Mouse (Mus musculus) limb, embryonic 11.5 days (tissue): ENCODE measurements around the gene Tacstd2. TPM values are rescaled to one million over a fixed set of nuclear protein-coding genes. Genes with fewer than 3 reads are reported as not detected.
A peak's percentile ranks its signal among the peaks of the same experiment; 100 is the strongest.
"Not testable (repeated sequence)": the region's sequence is repeated elsewhere in the genome, so short reads cannot be mapped to it uniquely, and the experiment has no call there.

Source experiments
- ATAC-seq: fragments of 200-750 bp; cut with Nextera tagmentation; 2 replicates; pipeline ENCODE4 v1.8.0; 2017; ENCODE audit warnings: low read depth; ENCODE audit not compliant: insufficient number of reproducible peaks, low FRiP score, low TSS enrichment
- DNase-seq: peaks from one replicate; pipeline ENCODE4 v3.0.0-alpha.2; 2015; ENCODE audit warnings: low spot score
- H3K27ac ChIP-seq: fragments of 300-500 bp; sonication (generic); replicated peaks from 2 replicates; pipeline ENCODE4 v1.5.1; 2014; ENCODE audit warnings: low read depth, mild to moderate bottlenecking, low read length
- H3K27me3 ChIP-seq: fragments of 300-500 bp; sonication (generic); 2 replicates; pipeline ENCODE4 v1.6.1; 2014; ENCODE audit warnings: mild to moderate bottlenecking, low read length, mixed read lengths; ENCODE audit not compliant: control insufficient read depth, insufficient read depth
- H3K36me3 ChIP-seq: fragments of 300-500 bp; sonication (generic); 2 replicates; pipeline ENCODE4 v1.6.1; 2014; ENCODE audit warnings: mild to moderate bottlenecking, low read length, moderate library complexity, mixed read lengths; ENCODE audit not compliant: control insufficient read depth, insufficient read depth
- H3K4me1 ChIP-seq: fragments of 300-500 bp; sonication (generic); 2 replicates; pipeline ENCODE4 v1.6.1; 2014; ENCODE audit warnings: low read length, mixed read lengths; ENCODE audit not compliant: control insufficient read depth, insufficient read depth
- H3K4me2 ChIP-seq: fragments of 300-500 bp; sonication (generic); 2 replicates; pipeline ENCODE4 v1.6.1; 2014; ENCODE audit warnings: low read depth, mild to moderate bottlenecking, moderate library complexity; ENCODE audit not compliant: severe bottlenecking
- H3K4me3 ChIP-seq: fragments of 300-500 bp; sonication (generic); 2 replicates; pipeline ENCODE4 v1.5.1; 2014; ENCODE audit warnings: low read depth, low read length
- H3K9ac ChIP-seq: fragments of 300-500 bp; sonication (generic); 2 replicates; pipeline ENCODE4 v1.6.1; 2014; ENCODE audit warnings: mild to moderate bottlenecking, low read length
- H3K9me3 ChIP-seq: fragments of 300-500 bp; sonication (generic); 2 replicates; pipeline ENCODE4 v1.6.1; 2016; ENCODE audit warnings: low read length; ENCODE audit not compliant: control insufficient read depth
- WGBS: fragments of 180-500 bp; shearing (Covaris S2); extraction: QIAGEN DNeasy Blood & Tissue Kit; methylation state at CpG from one replicate; pipeline ENCODE4 v1.1.7; 2014; 5-methylcytosine and 5-hydroxymethylcytosine counted together
- polyA plus RNA-seq: library from polyadenylated mRNA; unstranded; fragments of >200 nt; fragmentation: Nextera tagmentation; extraction: Ambion mirVana; gene quantifications from 2 replicates; pipeline ENCODE4 v1.2.1, GENCODE M21; 2014

Tacstd2 gene
- polyA plus RNA-seq, 1 experiment from 2014 or later, result 11.6 TPM

DNA sequence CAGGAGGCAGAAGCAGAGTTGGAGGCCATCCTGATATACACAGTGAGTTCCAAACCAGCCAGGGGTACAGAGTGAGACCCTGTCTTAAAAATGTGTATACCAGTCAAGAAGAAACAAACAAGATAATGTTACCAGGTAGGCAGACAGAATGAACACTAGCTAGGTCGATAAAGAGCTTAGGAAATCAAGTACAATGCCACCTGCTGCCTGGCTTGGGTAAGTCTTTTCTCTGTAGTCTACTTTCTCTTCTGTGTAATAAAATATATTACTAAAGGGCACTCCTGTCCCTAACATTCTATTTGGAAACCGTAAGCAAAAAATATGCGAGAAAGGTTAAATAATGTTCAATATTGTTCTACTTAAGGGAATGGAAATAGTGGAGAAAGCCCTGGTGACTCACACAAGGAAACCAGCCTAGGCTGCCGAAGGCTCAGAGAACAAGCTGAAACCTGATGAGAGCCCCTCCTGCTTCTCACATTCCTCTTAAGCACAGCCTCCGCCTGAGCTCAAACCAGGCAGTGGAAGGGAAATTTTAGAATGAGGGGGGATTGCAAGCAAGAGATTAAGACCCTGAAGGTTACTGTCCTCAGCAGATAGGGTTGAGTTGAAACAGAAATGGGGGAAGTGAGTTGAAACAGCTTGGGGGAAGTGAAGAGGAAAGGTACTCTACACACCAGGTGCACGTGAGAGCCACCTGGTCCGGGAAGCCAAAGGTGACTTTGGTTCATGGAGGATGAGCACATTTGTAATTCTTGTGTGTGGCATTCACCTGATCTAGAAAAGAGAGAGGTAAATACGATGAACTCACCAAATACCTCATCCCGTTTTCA, 4.4 kb downstream of the Tacstd2 start:
- ATAC-seq, result no peak

DNA sequence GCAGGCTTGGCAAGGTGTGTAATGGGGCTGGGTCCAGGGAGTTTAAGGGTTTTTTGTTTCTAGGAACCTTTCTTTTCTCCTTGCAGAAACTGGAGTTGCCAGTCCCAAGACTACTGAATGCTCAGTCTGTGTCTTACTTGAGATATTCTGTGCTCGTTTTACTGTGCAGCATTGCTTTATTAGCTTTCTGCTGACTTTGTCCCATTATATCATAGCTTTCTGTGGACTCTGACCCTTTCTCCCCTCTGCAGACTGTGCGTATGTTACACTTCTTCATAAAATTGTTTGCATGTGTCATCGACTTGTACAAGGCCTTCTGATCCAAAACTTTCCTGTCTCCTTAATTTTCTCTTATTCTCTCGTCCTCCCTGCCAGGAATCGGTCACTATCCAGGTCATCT, 9.2 kb downstream of the Tacstd2 start:
- Histone ChIP-seq H3K36me3 (no peaks in the 10 kb centered on the region), H3K27ac (no peak overlapping the region), H3K27me3 (peaks cover 2% of the 10 kb centered on the region; the same call in 1 of the 2 replicates), H3K4me3 (no peak overlapping the region), H3K4me1 (no peaks in the 10 kb centered on the region), H3K4me2 (no peak overlapping the region), H3K9me3 (no peaks in the 10 kb centered on the region), H3K9ac (no peak overlapping the region)
- DNase-seq (no peak), ATAC-seq (no peak)
- 94% methylated on average over 5 of the region's 5 CpGs for WGBS

More for the DNA sequence above, 4.4 kb downstream of the Tacstd2 start:
- Histone ChIP-seq H3K27ac (no peak overlapping the region), H3K4me2 (no peak overlapping the region), H3K4me3 (no peak overlapping the region), H3K4me1 (peaks cover 3% of the 10 kb centered on the region; the same call in 1 of the 2 replicates), H3K36me3 (no peaks in the 10 kb centered on the region), H3K9me3 (no peaks in the 10 kb centered on the region), H3K9ac (no peak overlapping the region), H3K27me3 (peaks cover 39% of the 10 kb centered on the region)
- no peak for DNase-seq
- WGBS, result 58% methylated on average over 9 of the region's 9 CpGs

DNA sequence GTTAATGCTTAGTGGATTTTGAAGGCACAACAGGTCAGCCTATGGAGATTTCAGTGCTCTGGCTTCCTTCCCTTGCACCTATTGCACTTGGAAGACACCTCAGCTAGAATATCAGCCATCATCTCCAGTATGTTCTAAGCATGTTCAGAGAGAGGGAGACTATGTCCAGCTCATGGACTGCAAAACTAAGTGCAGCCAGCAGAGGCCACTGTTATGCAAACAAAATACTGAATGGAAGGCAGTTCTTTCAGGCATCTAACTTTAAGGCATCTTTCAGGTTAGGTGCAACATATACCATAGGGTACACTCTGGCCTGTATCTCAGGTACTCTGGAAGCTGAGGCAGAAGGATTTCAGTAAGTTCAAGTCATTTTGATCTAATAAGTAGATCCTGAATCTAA, 24.8 kb downstream of the Tacstd2 start:
- peak; percentile 52 for DNase-seq
- Histone ChIP-seq H3K27ac (no peak overlapping the region), H3K4me2 (no peak overlapping the region), H3K4me3 (no peak overlapping the region), H3K9me3 (no peaks in the 10 kb centered on the region), H3K9ac (no peak overlapping the region), H3K36me3 (no peaks in the 10 kb centered on the region), H3K4me1 (no peaks in the 10 kb centered on the region), H3K27me3 (no peaks in the 10 kb centered on the region)
- ATAC-seq, result no peak

DNA sequence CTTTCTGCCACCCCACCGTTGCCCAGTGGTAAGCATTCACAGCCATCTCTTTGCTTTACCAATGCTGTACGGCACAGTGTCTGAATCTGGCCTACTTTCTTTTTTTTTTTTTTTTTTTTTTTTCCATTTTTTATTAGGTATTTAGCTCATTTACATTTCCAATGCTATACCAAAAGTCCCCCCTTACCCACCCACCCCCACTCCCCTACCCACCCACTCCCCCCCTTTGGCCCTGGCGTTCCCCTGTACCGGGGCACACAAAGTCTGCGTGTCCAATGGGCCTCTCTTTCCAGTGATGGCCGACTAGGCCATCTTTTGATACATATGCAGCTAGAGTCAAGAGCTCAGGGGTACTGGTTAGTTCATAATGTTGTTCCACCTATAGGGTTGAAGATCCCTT, 33.7 kb downstream of the Tacstd2 start:
- 80% methylated on average over 2 of the region's 6 CpGs for WGBS
- not testable (repeated sequence) for H3K27me3 ChIP-seq, H3K4me2 ChIP-seq, H3K4me1 ChIP-seq, H3K4me3 ChIP-seq, H3K9ac ChIP-seq, H3K36me3 ChIP-seq, DNase-seq, H3K27ac ChIP-seq, H3K9me3 ChIP-seq
- ATAC-seq, result peak; percentile 79

DNA sequence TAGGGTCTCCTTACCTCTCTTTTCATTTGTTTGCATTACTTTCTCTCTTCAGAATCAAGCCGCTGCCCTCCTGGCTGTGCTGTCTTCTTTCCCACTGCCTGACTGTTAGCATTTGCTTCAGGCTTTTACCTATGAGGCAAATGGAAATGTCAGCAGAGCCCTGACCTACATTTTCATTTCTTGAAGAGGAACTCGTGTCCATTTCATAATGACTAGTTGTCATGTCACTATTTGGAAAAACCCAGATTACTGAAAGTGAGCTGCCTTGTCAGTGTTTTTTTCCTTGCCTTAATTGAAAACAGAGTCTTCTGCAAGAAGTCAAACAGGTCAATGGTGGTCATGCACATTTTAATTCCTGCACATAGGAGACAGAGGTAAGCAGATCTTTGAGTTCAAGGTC, 43.8 kb downstream of the Tacstd2 start, which contains the start of gene Il23r:
Il23r (minus strand) TSS at position 101 of the 400 bp plus-strand sequence.
- no peak for ATAC-seq
- DNase-seq, result no peak
- 72% methylated on average over 2 of the region's 2 CpGs for WGBS

More for the DNA sequence above, 43.8 kb downstream of the Tacstd2 start, which contains the start of gene Il23r:
- H3K27me3 ChIP-seq, result no peaks in the 10 kb centered on the region
- H3K9ac ChIP-seq, result no peak within 1 kb of the TSS
- H3K9me3 ChIP-seq, result no peaks in the 10 kb centered on the region
- no peak within 1 kb of the TSS for H3K4me2 ChIP-seq
- no peak within 1 kb of the TSS for H3K27ac ChIP-seq
- H3K4me1 ChIP-seq, result no peaks in the 10 kb centered on the region
- no peaks in the 10 kb centered on the region for H3K36me3 ChIP-seq
- H3K4me3 ChIP-seq, result no peak within 1 kb of the TSS

Other genes with a start within 250 kb of the Tacstd2 start
- gene Il12rb2, start 159.6 kb downstream of the Tacstd2 start, polyA plus RNA-seq, result not detected in 2 replicates
- not detected in 2 replicates for gene Il23r, start 43.9 kb downstream of the Tacstd2 start, polyA plus RNA-seq